Mouse (Mus musculus) hindbrain, embryonic 11.5 days (tissue): Measurements from ENCODE around the gene Atg2a. TPM values are rescaled to one million over a fixed set of nuclear protein-coding genes. Genes with fewer than 3 reads are reported as not detected.
A peak's percentile ranks its signal among the peaks of the same experiment; 100 is the strongest.

Experiments
- ATAC-seq: fragments of 200-750 bp; cut with Nextera tagmentation; 2 replicates; pipeline ENCODE4 v1.8.0; 2017; ENCODE audit warnings: mild to moderate bottlenecking, moderate TSS enrichment, moderate library complexity; ENCODE audit not compliant: low FRiP score
- DNase-seq: peaks from one replicate; pipeline ENCODE4 v3.0.0-alpha.2; 2015; ENCODE audit warnings: low spot score
- H3K27ac ChIP-seq: fragments of 300-500 bp; sonication (generic); 2 replicates; pipeline ENCODE4 v1.5.1; 2014; ENCODE audit warnings: mild to moderate bottlenecking, low read depth, low read length
- H3K27me3 ChIP-seq: fragments of 300-500 bp; sonication (generic); 2 replicates; pipeline ENCODE4 v1.6.1; 2014; ENCODE audit warnings: mild to moderate bottlenecking, low read length, moderate library complexity, mixed read lengths; ENCODE audit not compliant: control insufficient read depth, insufficient read depth
- H3K36me3 ChIP-seq: fragments of 300-500 bp; sonication (generic); 2 replicates; pipeline ENCODE4 v1.6.1; 2014; ENCODE audit warnings: mild to moderate bottlenecking, low read length, moderate library complexity, mixed read lengths; ENCODE audit not compliant: control insufficient read depth, insufficient read depth
- H3K4me1 ChIP-seq: fragments of 300-500 bp; sonication (generic); replicated peaks from 2 replicates; pipeline ENCODE4 v1.6.1; 2014; ENCODE audit warnings: low read length, mixed read lengths; ENCODE audit not compliant: control insufficient read depth, insufficient read depth
- H3K4me2 ChIP-seq: fragments of 300-500 bp; sonication (generic); replicated peaks from 2 replicates; pipeline ENCODE4 v1.6.1; 2014; ENCODE audit warnings: mild to moderate bottlenecking, low read depth, low read length
- H3K4me3 ChIP-seq: fragments of 300-500 bp; sonication (generic); 2 replicates; pipeline ENCODE4 v1.5.1; 2014; ENCODE audit warnings: low read depth, low read length
- H3K9ac ChIP-seq: fragments of 300-500 bp; sonication (generic); 2 replicates; pipeline ENCODE4 v1.6.1; 2014; ENCODE audit warnings: low read depth, low read length
- H3K9me3 ChIP-seq: fragments of 300-500 bp; sonication (generic); 2 replicates; pipeline ENCODE4 v1.6.1; 2016; ENCODE audit warnings: low read length; ENCODE audit not compliant: control insufficient read depth
- WGBS: fragments of 180-500 bp; shearing (Covaris S2); extraction: QIAGEN DNeasy Blood & Tissue Kit; methylation state at CpG from one replicate; pipeline ENCODE4 v1.1.7; 2014; 5-methylcytosine and 5-hydroxymethylcytosine counted together
- polyA plus RNA-seq: library from polyadenylated mRNA; unstranded; fragments of >200 nt; fragmentation: Nextera tagmentation; extraction: Ambion mirVana; gene quantifications from 2 replicates; pipeline ENCODE4 v1.2.1, GENCODE M21; 2014

Gene Atg2a
- polyA plus RNA-seq, 1 experiment from 2014 or later: 8.1 TPM

GRCm38 (mm10) chr19:6268670-6269132 is 27.2 kb downstream of the Atg2a start:
- 82% methylated on average over 7 of the region's 7 CpGs for WGBS
- H3K27ac ChIP-seq: no peak overlapping the region

GRCm38 (mm10) chr19:6269798-6270475 is 28.5 kb downstream of the Atg2a start:
- DNase-seq (no peak), ATAC-seq (no peak)
- Histone ChIP-seq H3K27ac (no peak overlapping the region), H3K9ac (no peak overlapping the region), H3K9me3 (no peaks in the 10 kb centered on the region), H3K36me3 (no peaks in the 10 kb centered on the region), H3K4me2 (no peak overlapping the region), H3K27me3 (no peaks in the 10 kb centered on the region), H3K4me3 (no peak overlapping the region), H3K4me1 (no peaks in the 10 kb centered on the region)
- 89% methylated on average over 8 of the region's 8 CpGs for WGBS

More at GRCm38 (mm10) chr19:6268670-6269132, 27.2 kb downstream of the Atg2a start:
- no peaks in the 10 kb centered on the region for H3K4me1 ChIP-seq
- no peak overlapping the region for H3K4me2 ChIP-seq
- no peak for DNase-seq
- H3K27me3 ChIP-seq: no peaks in the 10 kb centered on the region
- no peaks in the 10 kb centered on the region for H3K9me3 ChIP-seq
- ATAC-seq: no peak
- H3K4me3 ChIP-seq: no peak overlapping the region
- H3K36me3 ChIP-seq: no peaks in the 10 kb centered on the region
- H3K9ac ChIP-seq: no peak overlapping the region

- 63% methylated on average over 9 of the region's 9 CpGs for WGBS
- no peaks in the 10 kb centered on the region for H3K4me1 ChIP-seq
- no peaks in the 10 kb centered on the region for H3K36me3 ChIP-seq
- DNase-seq (no peak), ATAC-seq (no peak)
- no peaks in the 10 kb centered on the region for H3K27me3 ChIP-seq
- no peaks in the 10 kb centered on the region for H3K9me3 ChIP-seq
- no peak overlapping the region for H3K27ac ChIP-seq
- no peak overlapping the region for H3K4me3 ChIP-seq
- no peak overlapping the region for H3K4me2 ChIP-seq
- H3K9ac ChIP-seq: 0 out of 2 replicates have a peak overlapping the region, but pooled peaks have one; percentile 16
These were observed 29.2 kb downstream of the Atg2a start for GRCm38 (mm10) chr19:6270661-6271060.

GRCm38 (mm10) chr19:6271206-6271605 is 29.7 kb downstream of the Atg2a start:
- Histone ChIP-seq H3K9me3 (no peaks in the 10 kb centered on the region), H3K4me3 (no peak overlapping the region), H3K27ac (no peak overlapping the region), H3K36me3 (no peaks in the 10 kb centered on the region), H3K4me1 (no peaks in the 10 kb centered on the region), H3K9ac (0 out of 2 replicates have a peak overlapping the region, but pooled peaks have one; percentile 16), H3K27me3 (no peaks in the 10 kb centered on the region), H3K4me2 (no peak overlapping the region)
- ATAC-seq (no peak), DNase-seq (no peak)
- WGBS: 32% methylated on average over 8 of the region's 8 CpGs

GRCm38 (mm10) chr19:6272053-6272452 is 30.6 kb downstream of the Atg2a start:
- Histone ChIP-seq H3K4me1 (no peaks in the 10 kb centered on the region), H3K9me3 (no peaks in the 10 kb centered on the region), H3K4me2 (no peak overlapping the region), H3K27me3 (no peaks in the 10 kb centered on the region), H3K27ac (no peak overlapping the region), H3K9ac (no peak overlapping the region), H3K4me3 (no peak overlapping the region), H3K36me3 (no peaks in the 10 kb centered on the region)
- DNase-seq (no peak), ATAC-seq (no peak)
- WGBS: 66% methylated on average over 7 of the region's 7 CpGs

GRCm38 (mm10) chr19:6272738-6273137 is 31.3 kb downstream of the Atg2a start:
- Histone ChIP-seq H3K9ac (no peak overlapping the region), H3K27ac (no peak overlapping the region), H3K36me3 (no peaks in the 10 kb centered on the region), H3K27me3 (no peaks in the 10 kb centered on the region), H3K4me2 (no peak overlapping the region), H3K4me1 (no peaks in the 10 kb centered on the region), H3K4me3 (no peak overlapping the region), H3K9me3 (no peaks in the 10 kb centered on the region)
- 82% methylated on average over 4 of the region's 4 CpGs for WGBS
- ATAC-seq (no peak), DNase-seq (no peak)

GRCm38 (mm10) chr19:6273592-6273991 is 32.1 kb downstream of the Atg2a start:
- H3K9ac ChIP-seq: no peak overlapping the region
- no peaks in the 10 kb centered on the region for H3K27me3 ChIP-seq
- no peak for ATAC-seq
- no peaks in the 10 kb centered on the region for H3K36me3 ChIP-seq
- 92% methylated on average over 4 of the region's 4 CpGs for WGBS
- peaks cover 5% of the 10 kb centered on the region; the same call in 1 of the 2 replicates for H3K4me1 ChIP-seq
- H3K27ac ChIP-seq: no peak overlapping the region
- no peak overlapping the region for H3K4me3 ChIP-seq
- H3K9me3 ChIP-seq: no peaks in the 10 kb centered on the region
- no peak overlapping the region for H3K4me2 ChIP-seq
- no peak for DNase-seq

GRCm38 (mm10) chr19:6273998-6274608 is 32.6 kb downstream of the Atg2a start:
- no peak overlapping the region for H3K4me2 ChIP-seq
- H3K9ac ChIP-seq: no peak overlapping the region
- ATAC-seq (no peak), DNase-seq (no peak)
- no peaks in the 10 kb centered on the region for H3K9me3 ChIP-seq
- H3K4me3 ChIP-seq: no peak overlapping the region
- H3K36me3 ChIP-seq: no peaks in the 10 kb centered on the region
- whole genome bisulfite sequencing: 90% methylated on average over 13 of the region's 13 CpGs
- no peaks in the 10 kb centered on the region for H3K27me3 ChIP-seq
- peaks cover 8% of the 10 kb centered on the region for H3K4me1 ChIP-seq
- no peak overlapping the region for H3K27ac ChIP-seq
